Mouse (Mus musculus) urinary bladder, adult 2 months (tissue): ENCODE measurements around the gene Dnajb6. TPM values are rescaled to one million over a fixed set of nuclear protein-coding genes. Genes with fewer than 3 reads are reported as not detected.

Source experiments
- DNase-seq: peaks from one replicate; pipeline ENCODE4 v3.0.0; 2022; ENCODE audit warnings: low spot score
- polyA plus RNA-seq: library from polyadenylated mRNA; depleted of rRNA; stranded (reverse); fragments of >200 nt; gene quantifications from 2 replicates; pipeline ENCODE4 v1.2.3, GENCODE M21; 2012; rRNA removed

The Dnajb6 gene
- polyA plus RNA-seq, 1 experiment: 92.2 TPM

DNA sequence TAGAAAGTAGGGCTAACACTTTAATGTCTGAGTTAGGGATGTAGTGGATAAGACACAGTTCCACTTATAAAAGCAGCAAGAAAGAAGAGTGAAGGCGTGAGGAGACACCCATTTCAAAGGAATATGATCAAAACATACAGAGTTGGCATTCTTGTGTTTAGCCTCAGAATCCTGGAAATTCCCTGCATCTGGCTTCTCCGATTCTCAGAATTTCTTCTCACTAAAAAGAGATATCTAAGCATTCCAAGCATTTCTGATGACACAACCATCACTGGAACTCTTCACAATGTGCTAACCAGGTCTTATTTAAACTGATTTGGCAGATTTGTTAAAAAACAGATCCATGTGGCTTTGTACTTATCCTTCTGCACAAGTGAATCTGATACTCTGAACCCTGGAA is 112.6 kb downstream of the Dnajb6 start:
- no peak for DNase-seq

DNA sequence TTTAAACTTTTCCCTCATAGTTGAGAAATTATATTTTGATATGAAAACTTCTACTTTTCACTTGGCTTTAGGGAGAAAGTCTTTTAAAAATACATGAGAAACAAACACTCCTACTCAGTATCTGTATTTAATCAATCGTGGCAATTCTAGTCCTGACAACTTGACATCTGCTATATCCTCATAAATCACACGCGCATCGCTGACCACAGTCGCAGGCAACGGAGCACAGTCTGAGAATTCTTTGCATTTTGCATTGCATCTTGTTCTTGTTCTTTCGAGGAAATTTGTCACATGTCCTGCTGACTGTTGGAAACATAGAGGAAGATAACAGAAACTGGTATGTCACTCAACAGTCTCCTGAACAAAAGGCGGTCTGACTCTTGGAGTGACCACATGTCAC is 116.9 kb downstream of the Dnajb6 start:
- no peak for DNase-seq

DNA sequence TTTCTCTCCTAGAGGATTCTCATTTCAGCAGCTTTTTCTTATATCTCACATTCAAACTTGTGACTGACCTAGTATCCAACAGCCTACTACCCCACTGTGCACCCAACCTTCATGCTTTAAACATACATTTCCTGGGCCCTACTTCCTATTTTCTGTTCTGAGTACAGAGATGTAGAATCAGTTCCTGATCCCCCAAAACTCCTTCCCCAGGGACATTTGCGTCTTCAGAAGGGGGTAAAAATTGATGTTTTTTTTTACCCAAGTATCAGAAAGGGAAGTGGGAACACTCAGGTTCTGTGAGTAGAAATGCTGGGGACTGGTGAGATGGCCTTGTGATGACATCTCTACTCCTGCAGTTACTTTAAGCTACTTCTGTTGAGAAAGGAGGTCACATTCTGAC is 117.5 kb downstream of the Dnajb6 start:
- no peak for DNase-seq

DNA sequence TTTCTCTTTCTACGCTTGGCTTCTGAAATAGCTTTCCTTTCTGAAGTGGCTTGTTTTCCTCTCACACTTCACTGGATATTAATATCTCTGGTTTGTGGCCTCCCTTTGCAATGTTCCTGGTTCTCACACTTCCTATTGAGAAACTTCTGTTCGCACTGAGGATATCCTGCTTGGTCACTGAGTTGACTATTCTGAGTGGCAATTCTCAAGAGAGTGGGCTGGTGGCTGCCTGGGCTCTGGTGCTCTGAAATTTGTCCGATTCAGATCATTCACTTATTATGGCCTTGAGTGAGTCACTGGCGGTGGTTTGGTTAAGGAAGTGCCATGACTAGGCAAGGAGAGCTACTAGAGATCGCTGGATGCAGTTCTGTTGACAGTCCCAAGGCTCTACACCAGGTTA is 118.9 kb downstream of the Dnajb6 start:
- no peak for DNase-seq

DNA sequence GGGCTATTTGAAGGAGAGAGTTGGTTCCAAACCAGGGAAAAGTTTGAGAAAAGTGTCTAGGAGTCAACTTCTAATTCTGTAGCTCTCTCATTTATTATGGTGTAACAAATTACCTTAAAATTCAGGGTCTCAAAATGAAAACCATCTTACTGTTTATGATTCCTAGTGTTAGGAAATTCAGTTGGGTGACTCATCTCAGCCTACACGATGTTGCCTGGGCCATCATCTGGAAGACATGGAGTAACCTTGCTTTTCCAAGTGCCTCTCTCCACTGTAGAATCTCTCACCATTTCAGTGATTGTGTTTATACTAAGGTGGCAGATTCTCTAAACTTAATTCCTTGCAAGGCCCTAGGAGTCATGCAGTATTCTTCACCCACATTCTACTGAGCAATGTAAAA is 119.5 kb downstream of the Dnajb6 start:
- DNase-seq: no peak

DNA sequence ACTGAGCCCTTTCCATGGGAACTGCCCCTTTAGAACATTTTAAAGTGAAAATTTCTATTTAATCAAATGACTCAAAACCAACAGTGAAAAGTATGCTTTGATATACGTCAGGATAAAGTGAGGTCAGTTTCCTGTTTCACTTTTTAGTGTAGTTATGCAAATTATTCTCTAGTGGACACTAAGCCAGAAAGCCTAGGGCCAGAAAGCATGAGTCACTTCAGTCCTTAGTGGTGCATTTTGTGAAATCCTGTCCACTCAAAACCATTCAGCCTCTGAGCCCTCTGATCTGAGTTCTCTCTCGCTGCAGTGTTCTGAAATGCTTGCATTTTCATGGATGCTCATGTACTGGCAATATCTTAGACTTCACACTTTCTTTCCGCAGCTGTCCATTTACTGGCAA is 126.0 kb downstream of the Dnajb6 start:
- no peak for DNase-seq

DNA sequence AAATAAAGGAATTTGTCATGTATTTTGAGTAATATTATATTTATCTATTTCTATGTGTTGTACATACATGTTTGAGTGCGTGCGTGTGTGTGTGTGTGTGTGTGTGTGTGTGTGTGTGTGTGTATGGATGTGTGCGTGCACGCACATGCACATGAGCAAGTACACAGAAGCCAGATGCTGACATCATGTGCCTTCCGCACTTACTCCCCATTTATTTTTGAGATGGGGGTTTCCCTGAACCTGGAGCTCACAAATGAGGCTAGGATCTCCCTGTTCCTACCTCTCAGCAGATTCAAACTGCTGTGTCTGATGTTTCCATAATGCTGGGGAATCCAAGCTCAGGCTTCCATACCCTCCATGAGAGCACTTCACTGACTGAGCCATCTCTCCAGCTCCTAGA is 126.9 kb downstream of the Dnajb6 start:
- no peak for DNase-seq

DNA sequence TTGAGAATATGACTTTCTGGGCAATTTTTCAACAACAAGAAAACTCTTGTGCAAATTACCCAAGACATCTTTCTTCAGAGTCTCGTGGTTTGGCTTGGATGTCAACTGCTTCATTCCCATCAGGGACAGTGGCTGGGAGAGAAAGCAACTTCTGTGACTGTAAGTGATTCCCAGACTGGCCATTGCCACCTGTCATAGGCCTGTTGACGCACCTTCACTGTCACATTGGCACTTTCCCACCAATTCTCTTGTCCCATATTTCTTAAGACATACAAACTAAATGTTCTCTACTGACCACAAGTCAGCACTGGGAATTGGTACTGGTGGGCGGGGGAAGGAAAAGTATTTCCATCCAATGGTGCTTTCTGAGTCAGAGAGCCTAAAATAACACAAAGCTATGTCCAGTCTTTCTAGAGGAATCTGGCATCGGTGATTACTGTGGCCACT is 128.8 kb downstream of the Dnajb6 start:
- no peak for DNase-seq

DNA sequence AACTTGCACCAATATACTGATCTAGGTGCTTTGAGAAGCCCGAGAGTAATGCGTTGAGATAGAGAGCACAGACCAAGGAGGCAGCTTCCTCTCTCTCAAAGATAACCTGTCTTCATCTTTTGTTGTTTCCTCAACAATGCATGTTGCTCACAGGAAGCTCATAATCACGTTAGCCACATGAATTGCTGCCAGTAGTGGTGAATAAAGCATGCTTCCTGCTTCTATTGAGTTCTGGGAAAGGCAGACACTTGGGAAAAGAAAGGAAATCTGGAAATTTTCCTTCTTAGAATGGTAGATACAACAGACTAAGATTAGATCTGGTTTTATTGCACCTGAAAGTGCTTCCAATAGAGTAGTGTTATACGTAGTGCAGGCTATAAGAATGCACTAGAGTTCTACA is 129.5 kb downstream of the Dnajb6 start:
- no peak for DNase-seq

Other genes starting within 250 kb of the Dnajb6 start
- gene Ube3c, start 166.4 kb upstream of the Dnajb6 start, polyA plus RNA-seq: 20.1 and 20.3 TPM in 2 replicates
- not detected in 2 replicates for gene Gm5129, start 248 bp downstream of the Dnajb6 start, polyA plus RNA-seq